Mouse (Mus musculus): ENCODE measurements around the gene Smad3. TPM values are rescaled to one million over a fixed set of nuclear protein-coding genes. Genes with fewer than 3 reads are reported as not detected.

Smad3 gene
- total RNA-seq, 2 experiments from 2014 or later = 42.7 to 67.5 TPM

DNA sequence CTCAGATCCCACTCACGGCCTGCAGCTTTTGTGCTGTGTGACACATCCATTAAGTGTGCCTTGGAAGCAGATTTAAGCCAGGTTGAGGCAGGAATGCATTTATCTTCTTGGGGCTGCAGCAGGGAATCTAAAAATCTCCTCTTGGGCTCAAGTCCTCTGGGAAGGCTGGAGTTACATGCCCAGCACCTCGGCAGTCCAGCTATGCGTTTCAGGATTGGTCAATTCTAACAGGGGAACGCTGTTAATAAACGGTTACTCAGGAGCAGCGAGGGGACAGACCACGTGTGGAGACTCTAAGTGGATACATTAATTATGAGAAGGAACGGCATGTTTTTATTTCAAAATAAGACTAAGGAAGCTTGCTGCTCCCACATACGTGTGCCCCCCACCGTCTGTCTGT lies 14.7 kb upstream of the Smad3 start:
- no peak for DNase-seq

DNA sequence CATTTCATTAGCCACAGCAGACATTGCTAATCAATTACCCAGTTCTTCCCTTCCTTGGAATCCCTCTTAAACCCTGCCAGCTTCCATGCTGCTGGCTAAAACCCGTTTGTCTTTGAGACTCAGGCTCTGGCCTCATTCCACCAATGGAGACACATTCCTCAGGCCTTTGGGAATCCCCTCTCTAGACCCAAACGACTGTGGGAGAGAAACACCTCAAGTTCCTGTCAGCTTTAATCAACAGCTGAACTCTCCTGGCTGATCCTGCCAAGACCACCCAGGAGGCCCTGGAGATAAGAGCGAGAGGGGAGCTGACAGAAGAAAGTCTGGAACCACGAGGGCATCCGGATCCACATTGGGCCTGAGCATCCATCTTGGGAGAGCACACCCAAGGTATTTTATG lies 13.9 kb upstream of the Smad3 start:
- DNase-seq = no peak

DNA sequence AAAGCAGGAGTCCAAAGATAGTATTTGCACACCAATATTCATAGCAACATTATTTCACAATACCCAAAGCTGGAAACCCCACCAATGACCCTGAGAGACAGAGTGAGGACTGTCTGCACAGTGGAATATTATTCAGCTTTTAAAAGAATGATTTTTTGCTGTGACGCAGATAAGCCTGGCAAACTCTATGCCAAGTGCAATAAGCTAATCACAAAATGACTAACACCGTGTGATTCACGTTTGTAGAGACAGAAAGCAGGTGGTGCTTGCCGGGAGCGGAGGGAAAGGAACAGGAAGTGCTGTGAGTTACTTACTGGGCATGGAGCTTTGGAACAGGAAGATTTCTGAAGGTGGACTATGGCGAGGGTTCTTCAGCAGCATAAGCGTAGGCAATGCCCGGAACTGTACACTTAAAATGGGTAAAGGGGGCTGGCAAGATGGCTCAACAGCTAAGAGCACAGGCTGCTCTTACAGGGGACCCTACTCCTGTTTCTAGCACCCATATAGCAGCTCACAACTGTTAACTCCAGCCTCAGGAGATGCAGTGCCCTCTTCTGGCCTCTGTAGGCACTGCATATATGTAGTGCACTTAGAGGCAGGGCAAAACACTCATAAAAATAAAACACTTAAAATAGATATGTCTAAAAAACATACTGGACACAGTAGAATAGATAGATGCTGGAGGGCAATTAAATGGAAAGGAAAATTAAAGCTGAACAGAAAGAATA lies 3.7 kb upstream of the Smad3 start:
- no peak for DNase-seq

DNA sequence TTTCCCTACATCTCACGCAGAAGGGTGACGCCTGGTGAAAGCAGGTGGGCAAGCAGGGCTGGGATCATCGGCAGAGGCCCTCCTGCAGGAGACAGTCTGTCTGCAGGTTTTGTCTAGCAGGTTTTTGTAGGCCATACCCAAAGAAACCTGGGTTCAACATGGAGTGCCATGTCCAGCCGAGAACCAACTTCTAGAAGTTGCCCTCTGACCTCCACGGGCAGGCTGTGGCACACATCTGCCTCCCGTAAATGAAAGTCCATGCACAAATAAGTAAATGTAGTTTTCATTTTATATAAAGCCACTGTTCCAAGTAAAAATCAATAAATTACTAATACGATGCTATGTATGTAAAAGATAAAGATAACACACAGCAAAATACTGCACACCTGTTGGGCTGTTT lies 3.0 kb upstream of the Smad3 start:
- no peak for DNase-seq

DNA sequence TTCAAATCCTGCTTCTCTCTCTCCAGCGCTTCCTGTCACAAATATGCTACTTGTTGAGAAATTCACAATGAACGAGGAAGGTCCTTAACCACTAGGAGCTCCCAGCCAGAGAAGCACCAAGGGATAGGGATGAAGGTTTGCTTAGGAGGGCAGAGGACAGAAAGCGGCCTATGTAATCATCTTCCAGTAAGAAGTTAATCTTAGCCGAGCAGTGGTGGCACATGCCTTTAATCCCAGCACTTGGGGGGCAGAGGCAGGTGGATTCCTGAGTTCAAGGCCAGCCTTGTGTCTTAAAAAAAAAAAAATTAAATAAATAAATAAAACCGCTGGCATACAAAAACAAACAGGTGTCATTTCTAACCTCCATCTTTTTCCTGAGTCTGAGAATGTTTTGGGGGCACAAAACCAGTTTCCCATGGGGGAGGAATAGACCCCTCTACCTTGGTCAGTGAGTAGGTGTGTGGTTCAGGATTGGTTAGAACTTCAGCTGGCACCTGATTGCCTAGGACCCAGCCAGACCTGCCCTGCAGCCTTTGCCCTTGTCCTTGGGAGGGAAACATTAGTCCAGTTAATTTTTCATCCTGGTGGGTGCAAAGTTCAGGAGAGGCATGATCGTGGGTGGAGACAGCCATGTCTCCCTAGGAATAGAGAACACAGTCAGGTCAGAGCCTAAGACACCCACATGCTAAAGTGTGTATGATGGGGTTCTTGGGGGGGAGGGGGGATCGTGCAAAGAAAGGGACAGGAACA lies 2.4 kb upstream of the Smad3 start:
- no peak for DNase-seq

DNA sequence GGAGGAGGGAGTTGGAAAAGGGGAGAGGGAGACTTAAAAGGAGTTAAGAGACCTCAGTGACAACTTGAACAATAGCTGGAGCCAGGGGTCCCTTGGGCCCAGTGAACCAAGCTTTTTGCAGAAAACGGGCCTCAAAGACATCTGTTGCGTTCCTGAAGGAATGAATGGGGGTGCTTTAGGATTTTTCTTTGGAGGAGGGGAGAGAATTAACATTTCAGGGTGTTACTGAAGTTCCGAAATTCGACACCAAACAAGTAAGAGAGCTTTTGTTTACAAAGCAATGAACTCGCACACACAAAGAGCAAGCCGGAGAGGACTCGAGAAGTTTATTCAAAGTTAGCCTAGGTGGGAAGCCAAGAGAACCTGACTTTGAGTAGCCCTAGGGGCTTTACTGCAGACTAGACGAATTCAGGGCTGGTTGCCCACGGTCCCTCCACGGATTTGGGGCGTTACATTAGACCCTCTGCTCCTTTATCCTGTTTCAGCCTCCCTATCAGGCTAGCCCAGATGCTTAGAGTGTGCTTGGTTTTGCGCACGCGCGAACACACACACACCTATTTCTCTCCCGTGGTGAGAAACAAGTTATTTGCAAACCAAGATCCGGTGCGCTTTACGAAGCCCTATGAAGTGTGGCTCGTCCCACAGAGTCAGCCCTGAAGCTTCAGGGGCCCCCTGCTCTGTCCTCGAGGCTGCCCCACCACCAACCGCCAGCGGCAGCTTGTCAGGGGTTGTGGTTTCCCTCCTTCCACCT lies 1.0 kb upstream of the Smad3 start:
- no peak for DNase-seq

DNA sequence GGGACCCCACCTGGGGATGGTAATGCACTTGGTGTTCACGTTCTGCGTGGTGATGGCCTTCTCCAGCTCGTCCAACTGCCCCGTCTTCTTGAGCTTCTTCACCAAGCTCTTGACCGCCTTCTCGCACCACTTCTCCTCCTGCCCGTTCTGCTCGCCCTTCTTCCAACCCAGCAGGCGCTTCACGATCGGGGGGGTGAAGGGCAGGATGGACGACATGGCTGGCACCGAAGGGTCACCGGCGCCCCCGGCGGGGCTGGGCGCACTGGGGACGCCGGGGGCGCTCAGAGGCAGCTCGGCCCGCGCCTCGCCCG lies 377 bp downstream of the Smad3 start:
- no peak for DNase-seq

GRCm38 (mm10) chr9:63756581-63757461 lies 973 bp downstream of the Smad3 start:
- peak; percentile 38 for DNase-seq

DNA sequence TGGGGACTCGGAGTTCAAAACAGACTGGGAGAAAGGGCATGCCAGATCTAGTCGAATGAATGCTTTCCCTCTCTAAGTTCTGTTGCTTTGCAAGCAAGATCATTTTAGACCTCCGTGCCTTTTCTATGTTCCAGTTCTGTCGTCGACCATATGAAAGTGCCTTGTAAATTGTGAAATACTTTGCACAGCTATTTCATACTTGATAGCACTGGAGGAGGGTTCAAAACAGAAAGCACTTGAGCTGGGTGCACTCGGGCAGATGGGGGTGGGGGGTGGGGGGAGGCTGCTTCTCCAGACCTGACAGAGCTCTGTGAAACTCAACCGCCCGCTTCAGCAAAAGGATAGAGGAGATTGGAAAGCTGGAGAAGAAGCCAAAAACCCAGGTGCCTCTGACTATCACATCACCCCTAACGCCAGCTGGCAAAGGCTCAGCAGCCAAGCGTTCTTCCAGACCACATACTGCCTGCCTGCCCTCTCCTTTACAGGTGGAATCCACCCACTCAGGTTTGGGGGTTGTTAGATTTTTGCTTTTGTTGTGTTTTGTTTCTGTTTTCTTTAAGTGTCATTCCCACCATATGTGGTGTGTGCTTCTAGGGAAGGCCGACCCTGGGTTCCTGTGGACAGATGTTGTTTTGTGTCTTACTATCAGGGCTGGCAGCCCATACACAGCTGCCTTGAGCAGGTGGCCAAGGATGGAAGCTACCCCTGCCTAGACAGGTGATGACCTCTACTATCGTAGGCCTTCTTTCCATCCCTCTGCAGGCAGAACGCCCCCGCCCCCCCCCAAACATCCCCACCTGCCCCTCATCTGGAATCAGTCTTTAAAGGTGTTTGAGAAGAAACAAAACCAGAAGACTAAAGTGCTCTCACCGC lies 1.9 kb downstream of the Smad3 start:
- no peak for DNase-seq

- peak; percentile 46 for DNase-seq
Measured at GRCm38 (mm10) chr9:63754556-63755510, 3.0 kb downstream of the Smad3 start.

GRCm38 (mm10) chr9:63754039-63754438 lies 3.8 kb downstream of the Smad3 start:
- no peak for DNase-seq

GRCm38 (mm10) chr9:63753359-63753758 lies 4.4 kb downstream of the Smad3 start:
- DNase-seq = no peak

- no peak for DNase-seq
Measured at GRCm38 (mm10) chr9:63752576-63752975, 5.2 kb downstream of the Smad3 start.

DNA sequence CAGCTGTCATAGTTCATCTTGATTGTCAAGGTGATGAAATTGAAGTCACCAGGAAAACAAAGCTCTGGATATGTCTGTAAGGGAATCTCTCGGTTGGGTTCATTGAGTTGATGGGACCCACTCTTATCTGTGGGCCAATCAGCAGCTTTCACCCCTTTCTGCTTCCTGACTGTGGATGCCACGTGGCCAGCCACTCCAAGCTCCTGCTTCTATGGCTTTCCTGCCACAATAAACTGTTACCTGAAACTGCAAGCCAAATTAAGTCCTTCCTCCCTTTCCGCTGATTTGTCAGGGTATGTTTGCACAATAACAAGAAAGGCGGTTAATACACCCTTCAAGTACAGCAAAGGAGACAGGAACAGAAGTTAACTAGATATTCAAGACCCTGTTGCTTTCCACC lies 6.5 kb downstream of the Smad3 start:
- DNase-seq = no peak

GRCm38 (mm10) chr9:63750360-63750974 lies 7.3 kb downstream of the Smad3 start:
- no peak for DNase-seq

GRCm38 (mm10) chr9:63749296-63749915 lies 8.4 kb downstream of the Smad3 start:
- no peak for DNase-seq

GRCm38 (mm10) chr9:63747645-63748295 lies 10.0 kb downstream of the Smad3 start:
- DNase-seq = no peak

DNA sequence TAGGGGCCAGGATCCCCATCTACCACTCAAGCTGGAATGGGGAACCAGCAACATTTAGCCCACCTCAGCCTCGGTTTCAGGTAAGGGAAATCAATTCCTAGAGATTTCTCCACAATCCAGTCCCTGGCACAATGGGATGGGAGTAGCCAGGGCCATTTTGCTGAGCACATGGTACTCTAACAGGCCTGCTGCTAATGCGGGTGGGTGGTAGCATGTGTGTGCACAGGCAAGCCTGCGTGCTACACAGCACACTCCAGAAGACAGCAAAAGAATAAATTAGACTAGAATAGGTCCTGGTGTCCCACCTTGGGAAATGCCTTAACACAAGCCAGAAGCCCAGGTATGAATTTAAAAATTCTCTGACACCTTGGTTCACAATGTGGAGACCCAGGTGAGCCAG lies 10.8 kb downstream of the Smad3 start:
- no peak for DNase-seq

Data from gastrocnemius, postnatal 25 days (tissue).